Mouse (Mus musculus) lung, embryonic 15.5 days (tissue): ENCODE results near the gene Chst15. TPM values are rescaled to one million over a fixed set of nuclear protein-coding genes. Genes with fewer than 3 reads are reported as not detected.
A peak's percentile ranks its signal among the peaks of the same experiment; 100 is the strongest.

Experiments used
- ATAC-seq: fragments of 200-750 bp; cut with Nextera tagmentation; 2 replicates; pipeline ENCODE4 v1.8.0; 2017; ENCODE audit warnings: moderate number of reproducible peaks, borderline replicate concordance; ENCODE audit not compliant: low FRiP score, low TSS enrichment; ENCODE audit errors: extremely low read depth
- H3K27ac ChIP-seq: fragments of 300-500 bp; sonication (generic); 2 replicates; pipeline ENCODE4 v1.5.1; 2015; ENCODE audit warnings: moderate library complexity, mild to moderate bottlenecking, inconsistent platforms
- H3K27me3 ChIP-seq: fragments of 300-500 bp; sonication (generic); 2 replicates; pipeline ENCODE4 v1.6.1; 2015; ENCODE audit warnings: inconsistent platforms
- H3K36me3 ChIP-seq: fragments of 300-500 bp; sonication (generic); 2 replicates; pipeline ENCODE4 v1.6.1; 2015; ENCODE audit warnings: inconsistent platforms
- H3K4me1 ChIP-seq: fragments of 300-500 bp; sonication (generic); 2 replicates; pipeline ENCODE4 v1.6.1; 2015; ENCODE audit warnings: inconsistent platforms
- H3K4me2 ChIP-seq: fragments of 300-500 bp; sonication (generic); 2 replicates; pipeline ENCODE4 v1.6.1; 2015; ENCODE audit warnings: inconsistent platforms, mild to moderate bottlenecking, moderate library complexity
- H3K4me3 ChIP-seq: fragments of 300-500 bp; sonication (generic); 2 replicates; pipeline ENCODE4 v1.5.1; 2015; ENCODE audit warnings: mild to moderate bottlenecking, inconsistent platforms
- H3K9ac ChIP-seq: fragments of 300-500 bp; sonication (generic); 2 replicates; pipeline ENCODE4 v1.6.1; 2015; ENCODE audit warnings: inconsistent platforms
- H3K9me3 ChIP-seq: fragments of 300-500 bp; sonication (generic); 2 replicates; pipeline ENCODE4 v1.6.1; 2016; ENCODE audit warnings: inconsistent platforms
- WGBS: fragments of 180-500 bp; shearing (Covaris S2); methylation state at CpG from one replicate; pipeline ENCODE4 v1.1.7; 2015; 5-methylcytosine and 5-hydroxymethylcytosine counted together
- polyA plus RNA-seq: library from polyadenylated mRNA; unstranded; fragments of >200 nt; fragmentation: Nextera tagmentation; extraction: Ambion mirVana; gene quantifications from 2 replicates; pipeline ENCODE4 v1.2.1, GENCODE M21; 2015

Chst15 gene
- polyA plus RNA-seq, 1 experiment from 2014 or later, result 20.3 TPM

DNA sequence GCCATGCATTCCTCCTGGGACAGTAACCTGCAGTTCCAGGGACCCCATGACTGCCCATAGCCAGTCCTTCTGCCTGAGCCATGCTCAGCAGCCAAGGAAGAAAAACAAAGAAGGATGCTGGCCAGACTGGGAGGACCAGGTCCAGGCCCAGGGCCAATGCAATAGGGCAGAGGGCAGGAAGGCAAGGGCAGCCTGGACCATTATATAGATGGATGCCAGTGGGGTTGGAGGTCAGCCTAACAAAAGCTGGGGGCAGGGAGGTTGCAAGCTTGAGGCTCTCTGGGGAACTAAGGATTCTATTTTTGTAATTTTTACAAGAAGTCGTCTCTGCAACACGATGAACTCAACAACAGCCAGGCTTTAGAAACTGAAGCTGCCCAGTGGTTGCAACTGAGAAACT is 84.1 kb downstream of the Chst15 start:
- Histone ChIP-seq H3K27me3 (no peaks in the 10 kb centered on the region), H3K9ac (no peak overlapping the region), H3K9me3 (no peaks in the 10 kb centered on the region), H3K27ac (no peak overlapping the region), H3K4me2 (no peak overlapping the region), H3K4me3 (no peak overlapping the region), H3K4me1 (peaks cover 15% of the 10 kb centered on the region), H3K36me3 (0 out of 2 replicates have a peak, but pooled peaks cover 4% of the 10 kb centered on the region)
- WGBS, result 58% methylated on average over 2 of the region's 2 CpGs
- no peak for ATAC-seq

DNA sequence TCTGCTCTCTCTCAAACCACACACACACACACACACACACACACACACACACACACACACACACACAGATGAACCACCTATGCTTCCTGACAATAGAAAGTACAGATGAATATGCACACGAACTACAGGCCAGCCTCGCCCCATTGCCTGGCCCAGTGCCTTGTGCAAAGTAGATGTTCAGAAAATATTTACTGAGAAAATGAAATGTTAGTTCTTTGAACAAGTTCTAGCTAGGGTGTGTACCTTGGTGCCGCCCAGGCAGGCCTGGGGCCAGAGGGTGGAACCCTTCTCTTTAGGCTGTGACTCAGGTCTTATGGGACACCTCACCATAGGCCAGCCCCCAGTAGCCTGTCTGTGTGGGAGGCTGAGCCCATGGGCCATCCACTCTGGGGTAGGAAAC is 85.6 kb downstream of the Chst15 start:
- Histone ChIP-seq H3K4me3 (no peak overlapping the region), H3K36me3 (0 out of 2 replicates have a peak, but pooled peaks cover 4% of the 10 kb centered on the region), H3K4me1 (peaks cover 7% of the 10 kb centered on the region), H3K9ac (no peak overlapping the region), H3K27me3 (no peaks in the 10 kb centered on the region), H3K9me3 (no peaks in the 10 kb centered on the region), H3K27ac (no peak overlapping the region), H3K4me2 (no peak overlapping the region)
- 76% methylated on average over 3 of the region's 3 CpGs for WGBS
- ATAC-seq, result no peak

DNA sequence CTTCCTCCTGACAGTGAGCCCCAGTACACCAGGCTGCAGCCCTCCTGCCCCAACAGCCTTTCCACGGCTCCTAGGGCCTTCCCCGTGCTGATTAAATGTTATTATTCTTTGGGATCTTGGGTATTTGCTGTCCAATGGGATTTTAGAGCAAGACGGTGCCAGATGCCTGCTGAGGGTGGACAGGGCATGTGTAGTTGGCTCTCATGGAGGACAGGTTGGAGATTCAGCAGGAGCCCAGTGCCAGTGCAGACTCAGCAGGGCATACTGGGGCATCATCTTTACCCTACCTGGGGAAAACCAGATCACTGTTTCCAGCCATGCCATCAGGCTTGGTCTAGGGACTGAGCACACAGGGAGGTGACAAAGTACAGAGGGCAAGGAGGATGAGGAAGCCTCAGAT is 86.1 kb downstream of the Chst15 start:
- Histone ChIP-seq H3K4me2 (no peak overlapping the region), H3K4me3 (no peak overlapping the region), H3K27ac (no peak overlapping the region), H3K27me3 (no peaks in the 10 kb centered on the region), H3K9ac (no peak overlapping the region), H3K4me1 (peaks cover 7% of the 10 kb centered on the region), H3K36me3 (0 out of 2 replicates have a peak, but pooled peaks cover 3% of the 10 kb centered on the region), H3K9me3 (no peaks in the 10 kb centered on the region)
- 79% methylated on average over 3 of the region's 3 CpGs for WGBS
- ATAC-seq, result no peak

DNA sequence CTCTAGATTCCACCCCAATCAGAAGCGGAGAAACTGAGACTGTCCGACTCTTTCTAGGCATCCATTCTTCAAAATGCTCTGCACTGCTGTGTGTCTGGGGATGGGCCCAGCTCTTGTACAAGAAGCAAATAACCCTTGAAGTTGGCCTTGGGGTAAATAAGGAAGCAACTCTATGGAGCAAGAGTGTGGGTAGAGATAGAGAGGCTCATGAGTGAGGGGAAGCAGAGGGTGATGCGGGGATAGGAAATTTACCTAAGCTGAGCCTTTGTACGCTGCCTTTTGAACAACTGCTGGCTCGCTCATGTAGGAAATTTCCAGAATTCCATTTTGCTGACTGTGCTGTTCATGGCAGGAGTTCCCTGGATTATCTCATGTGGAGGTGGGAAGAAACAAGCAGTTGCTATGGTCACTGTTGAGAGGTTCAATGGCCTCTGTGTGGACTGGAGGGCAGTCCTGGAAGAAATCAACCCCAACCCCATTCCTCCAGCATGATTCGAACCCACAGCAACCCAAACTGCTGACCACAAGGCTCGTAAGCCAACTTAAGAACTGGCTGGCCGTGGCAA is 89.9 kb downstream of the Chst15 start:
- H3K9ac ChIP-seq, result no peak overlapping the region
- H3K9me3 ChIP-seq, result no peaks in the 10 kb centered on the region
- H3K27me3 ChIP-seq, result no peaks in the 10 kb centered on the region
- no peak overlapping the region for H3K4me2 ChIP-seq
- no peaks in the 10 kb centered on the region for H3K36me3 ChIP-seq
- no peak overlapping the region for H3K27ac ChIP-seq
- peaks cover 13% of the 10 kb centered on the region for H3K4me1 ChIP-seq
- WGBS, result 75% methylated on average over 8 of the region's 8 CpGs
- no peak overlapping the region for H3K4me3 ChIP-seq
- ATAC-seq, result no peak

DNA sequence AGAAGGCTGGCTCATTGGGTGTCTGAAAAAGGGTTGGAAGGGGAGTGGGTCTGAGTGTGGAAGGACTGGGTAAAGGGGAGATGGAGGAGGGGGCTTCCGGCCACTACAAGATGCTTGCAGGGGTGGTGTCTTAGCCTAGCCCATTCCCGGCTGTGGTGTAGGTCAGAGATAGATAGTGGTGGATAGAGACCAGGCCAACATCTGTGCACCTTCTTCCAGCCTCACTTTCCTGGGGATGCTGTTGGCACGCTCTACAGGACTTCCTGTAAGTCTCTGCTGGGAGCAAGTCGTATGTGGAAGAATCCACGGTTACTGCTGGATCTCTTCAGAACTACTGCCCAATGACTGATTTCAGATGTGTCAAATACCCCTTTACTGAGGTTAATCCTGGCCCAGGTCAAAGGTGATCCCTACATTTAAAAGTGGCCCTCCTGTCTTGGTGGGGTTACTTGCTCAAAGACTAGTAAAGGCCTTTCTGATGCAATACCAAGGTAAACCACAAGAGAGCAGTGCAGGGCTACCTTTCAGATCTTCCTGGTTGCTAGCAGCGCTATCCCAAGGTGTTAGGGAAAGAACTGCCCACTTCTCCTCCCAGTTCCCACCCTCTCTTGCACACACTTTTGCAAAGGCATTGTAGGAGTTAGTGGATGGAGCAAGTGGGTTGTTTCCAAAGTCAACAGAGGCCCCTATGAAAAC is 90.5 kb downstream of the Chst15 start:
- peak; percentile 62; the same call in 1 of the 2 replicates for ATAC-seq
- 61% methylated on average over 6 of the region's 6 CpGs for WGBS
- no peaks in the 10 kb centered on the region for H3K27me3 ChIP-seq
- H3K27ac ChIP-seq, result no peak overlapping the region
- no peak overlapping the region for H3K9ac ChIP-seq
- H3K4me1 ChIP-seq, result peaks cover 13% of the 10 kb centered on the region
- no peaks in the 10 kb centered on the region for H3K9me3 ChIP-seq
- H3K4me3 ChIP-seq, result no peak overlapping the region
- H3K36me3 ChIP-seq, result no peaks in the 10 kb centered on the region
- no peak overlapping the region for H3K4me2 ChIP-seq

DNA sequence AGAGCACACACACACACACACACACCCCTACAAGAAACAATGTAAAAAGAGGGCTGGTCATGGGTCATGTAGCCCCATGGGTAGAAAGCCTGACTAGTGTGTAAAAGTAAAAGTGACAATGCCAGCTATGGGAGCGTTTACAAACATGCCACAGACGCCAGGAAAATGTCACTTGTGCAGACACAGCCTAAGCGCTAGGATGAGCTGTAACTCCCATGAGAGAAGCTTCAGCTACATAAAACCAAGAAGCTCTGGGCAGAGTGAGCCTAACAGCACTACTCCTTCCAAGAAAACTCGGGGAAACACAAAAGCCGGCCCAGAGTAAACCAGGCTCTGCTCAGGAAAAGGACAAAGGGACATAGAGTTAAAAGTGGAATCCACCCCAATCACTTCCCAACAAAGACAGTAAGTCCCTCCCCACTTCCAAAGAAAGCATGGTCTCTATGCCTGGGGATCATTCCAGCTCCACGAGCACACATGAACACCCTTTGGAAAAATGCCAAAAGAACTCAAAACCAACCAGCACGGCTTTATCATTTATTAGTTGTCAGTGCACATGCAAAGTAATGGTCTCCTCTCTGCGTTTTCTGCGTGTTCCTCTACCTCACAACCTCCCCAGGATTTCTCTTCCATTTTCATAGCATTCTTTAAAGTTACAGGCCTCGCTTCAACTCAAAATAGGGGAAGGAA is 93.4 kb downstream of the Chst15 start:
- no peak for ATAC-seq
- no peak overlapping the region for H3K4me2 ChIP-seq
- H3K27me3 ChIP-seq, result no peaks in the 10 kb centered on the region
- no peaks in the 10 kb centered on the region for H3K9me3 ChIP-seq
- H3K4me1 ChIP-seq, result peaks cover 13% of the 10 kb centered on the region
- no peak overlapping the region for H3K9ac ChIP-seq
- no peak overlapping the region for H3K4me3 ChIP-seq
- 31% methylated on average over 10 of the region's 10 CpGs for WGBS
- H3K27ac ChIP-seq, result no peak overlapping the region
- no peaks in the 10 kb centered on the region for H3K36me3 ChIP-seq

DNA sequence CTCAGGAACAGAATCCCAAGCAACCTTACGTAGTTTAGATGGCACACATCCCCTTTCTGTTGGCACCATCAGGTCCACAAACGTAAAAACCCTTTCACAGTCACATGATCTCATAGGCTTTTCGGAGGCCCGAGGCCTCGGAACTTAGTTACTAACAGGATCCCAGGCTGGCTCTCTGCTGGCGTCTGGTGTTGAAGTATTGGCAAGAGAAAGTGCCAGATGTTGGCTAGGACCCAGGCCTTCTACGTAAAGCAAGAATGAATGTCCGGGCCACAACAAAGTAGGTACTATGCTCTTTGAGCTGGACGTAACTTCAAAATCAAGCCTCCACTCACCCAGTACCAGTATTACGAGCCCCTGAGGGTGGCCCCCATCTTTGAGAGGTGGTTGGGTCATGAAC is 103.0 kb downstream of the Chst15 start:
- Histone ChIP-seq H3K9me3 (no peaks in the 10 kb centered on the region), H3K4me3 (no peak overlapping the region), H3K36me3 (no peaks in the 10 kb centered on the region), H3K4me2 (no peak overlapping the region), H3K27me3 (no peaks in the 10 kb centered on the region), H3K27ac (no peak overlapping the region), H3K9ac (no peak overlapping the region), H3K4me1 (no peaks in the 10 kb centered on the region)
- no peak for ATAC-seq
- 63% methylated on average over 10 of the region's 10 CpGs for WGBS

DNA sequence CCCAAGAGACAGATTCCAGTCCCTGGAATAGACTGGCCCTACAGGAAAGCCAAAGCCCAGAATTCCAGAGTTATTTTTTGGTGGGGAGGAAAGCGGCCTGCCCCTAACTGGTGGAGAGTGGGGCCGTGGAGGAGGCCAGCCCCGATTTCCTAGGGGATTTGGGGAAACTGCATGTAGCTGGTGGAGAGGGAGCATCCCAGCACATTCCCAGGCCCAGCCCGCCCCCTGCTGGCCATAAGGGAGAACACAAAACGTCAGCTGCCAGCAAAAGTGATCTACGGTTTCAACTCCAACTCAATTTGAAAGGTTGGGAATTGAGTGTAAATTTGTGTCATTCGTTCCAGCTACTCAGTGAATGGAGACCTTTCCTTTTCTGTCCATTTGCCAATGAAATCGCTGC is 103.6 kb downstream of the Chst15 start:
- 7% methylated on average over 8 of the region's 8 CpGs for WGBS
- no peaks in the 10 kb centered on the region for H3K36me3 ChIP-seq

DNA sequence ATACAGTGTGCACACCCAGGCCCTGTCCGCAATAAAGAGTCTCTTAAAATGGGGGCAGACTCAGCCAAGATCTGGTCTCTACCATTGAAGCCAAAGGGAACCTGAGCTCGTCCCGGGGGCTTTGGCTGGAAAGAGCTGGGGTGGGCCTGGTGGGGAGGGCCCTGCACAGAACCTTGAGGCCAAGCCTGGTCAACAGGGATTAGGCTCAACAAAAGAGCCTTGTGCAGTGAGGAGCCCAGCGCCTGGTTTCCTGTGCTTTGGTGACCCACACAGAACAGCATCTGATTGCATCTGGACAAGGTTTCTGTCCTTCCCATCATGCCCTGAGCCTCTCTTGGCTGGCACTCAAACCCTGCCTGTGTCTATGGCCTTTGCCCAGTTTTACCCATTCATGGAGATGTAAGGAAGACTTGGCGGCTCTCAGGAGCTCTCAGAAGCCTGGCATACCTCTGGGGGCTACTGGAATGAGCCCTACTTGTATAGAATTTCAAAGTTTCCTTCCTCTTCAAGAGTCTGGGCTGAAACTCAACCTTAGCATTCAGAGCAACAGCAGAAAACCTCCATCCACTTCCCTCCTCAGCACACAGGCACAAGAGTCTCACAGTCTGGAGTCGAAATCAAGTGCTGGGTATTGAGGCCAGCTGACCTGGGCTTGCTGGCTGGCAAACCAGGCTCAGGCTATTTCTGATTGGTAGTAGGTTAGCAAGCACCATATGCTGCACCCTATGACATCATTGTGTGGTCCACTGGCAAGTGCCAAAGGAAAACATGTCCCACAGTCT is 104.9 kb downstream of the Chst15 start:
- no peaks in the 10 kb centered on the region for H3K27me3 ChIP-seq
- no peaks in the 10 kb centered on the region for H3K9me3 ChIP-seq
- H3K4me3 ChIP-seq, result no peak overlapping the region
- WGBS, result 79% methylated on average over 6 of the region's 6 CpGs
- no peak for ATAC-seq
- no peaks in the 10 kb centered on the region for H3K36me3 ChIP-seq
- H3K4me2 ChIP-seq, result no peak overlapping the region
- no peak overlapping the region for H3K27ac ChIP-seq
- no peak overlapping the region for H3K9ac ChIP-seq
- no peaks in the 10 kb centered on the region for H3K4me1 ChIP-seq

More for the DNA sequence above, 103.6 kb downstream of the Chst15 start:
- Histone ChIP-seq H3K27ac (no peak overlapping the region), H3K27me3 (no peaks in the 10 kb centered on the region), H3K4me1 (no peaks in the 10 kb centered on the region), H3K9me3 (no peaks in the 10 kb centered on the region), H3K4me3 (no peak overlapping the region), H3K4me2 (no peak overlapping the region), H3K9ac (no peak overlapping the region)
- no peak for ATAC-seq

DNA sequence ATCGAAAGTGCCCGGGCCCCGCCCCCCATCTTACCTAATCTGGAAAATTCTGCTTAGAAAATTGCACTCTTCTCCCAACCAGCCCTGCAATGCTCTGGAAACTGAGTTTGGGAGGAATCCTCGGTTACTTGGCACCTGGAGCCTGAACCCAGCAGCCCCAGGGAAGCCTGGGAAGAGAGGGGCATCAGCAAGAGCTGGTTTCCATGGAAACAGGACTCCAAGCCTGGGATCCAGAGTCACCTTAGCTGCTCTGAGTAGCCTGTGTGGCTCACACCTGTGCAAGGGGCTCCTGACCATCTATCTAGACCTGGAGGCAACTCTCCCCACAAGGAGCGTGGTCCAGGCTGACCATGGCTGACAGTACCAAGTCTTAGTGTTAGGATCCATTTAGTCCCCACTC is 106.4 kb downstream of the Chst15 start:
- no peak overlapping the region for H3K4me3 ChIP-seq
- WGBS, result 75% methylated on average over 5 of the region's 5 CpGs
- H3K4me1 ChIP-seq, result no peaks in the 10 kb centered on the region

DNA sequence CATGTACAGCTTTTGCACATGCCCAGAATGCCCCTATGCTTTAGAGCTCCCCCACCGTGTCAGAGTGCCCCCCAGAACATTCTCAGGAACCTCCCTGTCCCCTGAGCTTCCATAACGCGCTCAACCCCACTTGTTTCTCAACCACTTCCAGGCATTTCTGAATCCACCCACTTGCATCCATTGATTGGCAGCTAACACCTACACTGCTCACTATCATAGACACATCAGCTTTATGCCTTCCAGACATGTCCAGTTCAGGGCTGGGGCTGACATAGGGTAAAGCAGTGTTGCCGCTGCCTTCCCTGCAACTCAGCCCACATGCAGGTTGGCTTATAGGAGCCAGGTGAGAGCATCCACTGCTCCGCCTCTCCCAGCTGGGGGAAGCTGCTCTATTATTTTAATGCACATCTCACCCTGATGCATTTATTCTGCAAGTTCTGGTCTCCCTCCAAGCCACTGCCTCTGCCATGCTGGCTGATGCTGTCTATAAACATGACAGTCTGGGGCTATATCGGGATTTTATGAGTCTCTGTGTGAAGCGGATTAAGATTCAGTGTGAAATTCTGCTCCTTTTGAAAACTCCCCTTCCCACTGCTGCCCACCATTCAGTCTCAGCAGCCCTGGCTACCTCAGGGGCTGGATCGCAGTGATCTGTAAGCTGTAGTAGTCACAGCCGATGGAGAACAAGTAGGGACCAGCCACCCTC is 107.9 kb downstream of the Chst15 start:
- 76% methylated on average over 9 of the region's 9 CpGs for WGBS
- Histone ChIP-seq H3K4me2 (no peak overlapping the region), H3K9me3 (no peaks in the 10 kb centered on the region), H3K27ac (no peak overlapping the region), H3K4me3 (no peak overlapping the region), H3K4me1 (no peaks in the 10 kb centered on the region), H3K9ac (no peak overlapping the region), H3K27me3 (no peaks in the 10 kb centered on the region), H3K36me3 (no peaks in the 10 kb centered on the region)
- no peak for ATAC-seq

More for the DNA sequence above, 106.4 kb downstream of the Chst15 start:
- H3K9me3 ChIP-seq, result no peaks in the 10 kb centered on the region
- no peak overlapping the region for H3K4me2 ChIP-seq
- ATAC-seq, result no peak
- H3K27ac ChIP-seq, result no peak overlapping the region
- no peak overlapping the region for H3K9ac ChIP-seq
- H3K36me3 ChIP-seq, result no peaks in the 10 kb centered on the region
- no peaks in the 10 kb centered on the region for H3K27me3 ChIP-seq
